Mouse (Mus musculus): ENCODE results near the gene Slco2a1.

The Slco2a1 gene

DNA sequence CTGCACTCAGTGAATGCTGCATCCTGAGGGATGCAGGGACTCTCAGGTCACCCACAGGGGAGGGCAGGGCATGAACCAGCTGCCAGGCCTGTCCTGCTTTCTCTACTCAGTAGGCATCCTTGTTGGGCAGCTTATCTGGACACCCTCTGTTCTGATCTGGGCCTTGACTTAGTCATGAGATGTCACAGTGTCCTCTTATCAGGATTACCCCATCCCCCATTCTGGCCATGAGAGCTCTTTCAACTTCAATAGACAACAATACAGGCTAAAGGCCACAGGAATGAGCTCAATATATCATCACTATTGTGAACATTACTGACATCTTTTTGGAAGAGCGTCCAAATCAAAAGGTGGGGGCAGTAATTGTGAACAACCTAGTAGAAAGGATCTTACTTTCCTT is 3.4 kb upstream of the Slco2a1 start:
- DNase-seq (ENCODE audit: low read depth): no peak

DNA sequence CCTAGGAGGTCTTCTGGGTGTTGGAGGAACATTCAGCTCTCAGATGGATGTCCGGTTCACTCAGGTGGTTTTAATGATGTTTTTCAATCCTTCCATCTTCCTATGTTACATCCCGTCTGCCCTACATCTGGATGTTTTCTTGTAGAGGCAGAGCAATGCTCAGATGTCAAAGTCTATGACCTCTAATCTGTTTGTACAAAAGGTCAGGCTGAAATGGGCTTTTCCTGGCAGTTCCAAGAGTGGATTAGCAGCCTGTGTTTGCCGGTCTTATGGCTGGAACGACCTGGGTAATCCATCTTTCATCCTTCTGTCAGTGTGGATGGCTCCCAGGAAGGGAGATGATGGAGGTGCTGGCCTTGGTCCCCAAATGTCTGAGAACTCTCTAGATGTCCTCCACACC is 2.6 kb upstream of the Slco2a1 start:
- no peak for DNase-seq (ENCODE audit: low read depth)

GRCm38 (mm10) chr9:102990306-102991133 is 2.0 kb downstream of the Slco2a1 start:
- peak; percentile 58 for DNase-seq (ENCODE audit: low read depth)

- DNase-seq (ENCODE audit: low read depth): no peak
These were observed 2.6 kb downstream of the Slco2a1 start for GRCm38 (mm10) chr9:102991134-102991406.

- peak; percentile 63 for DNase-seq (ENCODE audit: low read depth)
These were observed 4.4 kb downstream of the Slco2a1 start for GRCm38 (mm10) chr9:102992877-102993276.

DNA sequence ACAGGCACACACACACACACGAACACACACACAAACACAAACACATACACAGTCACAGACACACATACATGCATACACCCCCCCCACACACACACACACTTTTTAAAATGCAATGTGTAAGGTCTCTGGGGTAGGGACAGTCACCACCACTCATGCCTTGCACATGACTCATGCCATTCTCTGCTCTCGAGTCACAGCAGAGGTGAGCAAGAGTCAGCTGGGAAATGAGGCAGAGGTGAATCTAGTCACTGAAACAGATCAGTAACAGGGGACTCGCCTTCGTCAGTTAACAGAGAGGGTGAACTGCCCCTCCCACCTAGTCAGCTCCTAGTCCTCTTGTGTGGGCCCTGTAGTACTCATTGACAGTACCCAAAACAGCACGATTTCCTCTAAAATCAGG is 5.3 kb downstream of the Slco2a1 start:
- peak; percentile 47 for DNase-seq (ENCODE audit: low read depth)

DNA sequence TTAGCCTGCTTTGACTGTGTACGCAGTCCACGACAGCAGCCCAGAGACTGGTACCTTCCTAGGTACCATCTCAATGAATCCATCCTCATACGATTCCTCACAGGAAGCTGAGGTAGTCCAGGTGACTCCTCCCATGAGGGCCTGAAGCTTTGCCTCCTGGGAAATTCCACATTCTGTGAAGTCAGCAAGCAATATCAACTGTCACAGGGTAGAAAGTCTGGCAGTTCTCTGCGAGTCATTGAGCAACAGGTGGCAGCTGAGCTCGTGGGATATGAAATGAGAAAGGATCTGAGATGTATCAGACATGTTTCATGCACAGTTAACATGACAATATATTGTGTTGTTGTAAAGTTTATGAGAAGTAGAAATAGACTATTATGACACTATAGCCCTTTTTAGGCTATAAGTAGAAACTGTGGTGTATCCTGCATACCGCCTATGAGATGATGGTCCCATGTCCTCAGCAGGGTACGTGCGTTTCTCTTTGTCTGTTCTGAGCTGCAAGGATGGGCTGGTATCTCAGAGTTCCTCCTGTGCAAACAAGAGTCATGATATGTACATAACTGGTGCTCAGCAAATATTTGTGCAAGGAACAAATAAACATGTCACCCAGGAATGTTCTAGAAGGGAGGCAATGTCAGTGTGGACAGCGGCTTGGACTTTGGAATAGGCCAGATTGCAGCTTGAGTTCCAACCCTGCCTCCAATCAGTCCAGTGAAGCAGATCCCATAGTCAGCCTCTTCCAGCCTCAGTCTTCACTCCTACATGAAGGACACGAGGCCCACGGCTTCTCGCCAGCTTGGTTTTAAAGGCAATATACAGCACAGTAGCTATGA is 7.5 kb downstream of the Slco2a1 start:
- DNase-seq (ENCODE audit: low read depth): no peak

GRCm38 (mm10) chr9:103000384-103000783 is 11.9 kb downstream of the Slco2a1 start:
- DNase-seq (ENCODE audit: low read depth): no peak

- peak; percentile 64 for DNase-seq (ENCODE audit: low read depth)
These were observed 15.8 kb downstream of the Slco2a1 start for GRCm38 (mm10) chr9:103004343-103004742.

DNA sequence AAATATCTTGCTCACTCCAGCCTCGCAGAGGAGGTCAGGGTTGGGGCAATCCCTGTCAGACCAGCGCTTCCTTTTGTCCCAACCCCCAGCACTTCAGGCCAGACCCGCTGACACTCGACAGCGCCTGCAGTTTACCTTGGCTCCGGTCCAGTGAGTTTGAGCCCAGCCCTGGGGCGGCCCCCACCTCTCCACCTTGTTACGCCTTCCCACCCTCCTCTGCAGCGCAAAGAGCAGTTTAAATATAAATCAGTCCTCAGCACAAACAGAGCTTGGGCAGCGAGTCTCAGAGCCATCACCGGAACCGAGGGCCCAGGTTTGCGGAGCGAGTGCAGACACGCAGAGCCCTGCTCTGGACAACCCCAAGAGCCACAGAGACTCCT is 19.2 kb downstream of the Slco2a1 start:
- DNase-seq (ENCODE audit: low read depth): peak; percentile 77

DNA sequence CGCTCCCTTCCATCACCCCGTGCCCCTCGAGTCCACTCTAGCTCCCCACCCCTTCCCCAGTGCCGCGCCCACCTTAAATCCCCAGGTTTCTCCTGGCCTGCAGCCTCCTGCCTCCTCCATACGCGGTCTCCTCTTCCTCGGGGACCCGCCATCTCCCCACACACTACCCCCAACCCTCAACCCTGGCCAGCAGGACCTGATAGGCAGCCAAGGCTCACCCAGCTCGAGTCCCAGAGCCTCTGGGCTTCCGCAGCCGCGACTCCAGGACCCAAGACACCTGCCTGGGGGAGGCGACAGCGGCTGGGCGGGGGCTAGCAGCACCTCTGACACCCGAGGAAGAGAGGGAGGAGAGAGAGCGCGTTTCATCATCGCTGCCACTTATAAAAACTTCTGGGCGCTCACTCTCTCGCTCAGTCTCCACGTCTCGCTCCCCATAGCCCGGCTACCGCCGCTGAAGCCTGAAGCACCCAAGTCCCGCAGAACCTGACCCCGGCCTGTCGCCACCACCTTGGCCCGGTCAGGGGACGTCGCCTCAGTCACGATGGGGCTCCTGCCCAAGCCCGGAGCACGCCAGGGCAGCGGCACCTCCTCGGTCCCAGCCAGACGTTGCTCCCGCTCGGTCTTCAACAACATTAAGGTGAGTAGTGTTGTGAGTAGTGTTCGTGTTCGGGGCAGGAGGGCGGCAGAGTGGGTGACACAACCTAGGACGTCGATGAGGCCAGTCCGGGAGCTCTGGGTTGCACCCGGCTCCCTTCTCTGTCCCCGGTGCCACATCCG is 19.8 kb downstream of the Slco2a1 start:
- DNase-seq (ENCODE audit: low read depth): peak; percentile 65

DNA sequence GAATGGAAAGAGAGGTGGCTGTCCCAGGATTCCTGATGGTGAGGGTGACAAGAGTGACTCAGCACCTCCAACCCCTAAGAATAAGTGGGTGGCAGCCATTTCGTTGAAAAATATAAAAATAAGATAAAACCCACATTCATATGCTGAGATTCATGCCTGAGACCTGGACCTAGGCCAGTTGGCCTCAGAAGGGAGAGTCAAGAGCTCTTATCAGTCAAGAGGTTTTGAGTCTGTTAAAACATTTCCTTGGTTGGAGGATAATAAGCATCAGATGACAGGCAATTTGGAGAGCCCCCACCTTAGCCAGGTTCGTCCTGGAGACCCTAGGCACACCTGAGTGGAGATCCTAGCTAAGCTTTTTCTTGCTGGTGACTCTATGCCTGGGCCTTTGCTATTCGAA is 21.6 kb downstream of the Slco2a1 start:
- DNase-seq (ENCODE audit: low read depth): peak; percentile 67

DNA sequence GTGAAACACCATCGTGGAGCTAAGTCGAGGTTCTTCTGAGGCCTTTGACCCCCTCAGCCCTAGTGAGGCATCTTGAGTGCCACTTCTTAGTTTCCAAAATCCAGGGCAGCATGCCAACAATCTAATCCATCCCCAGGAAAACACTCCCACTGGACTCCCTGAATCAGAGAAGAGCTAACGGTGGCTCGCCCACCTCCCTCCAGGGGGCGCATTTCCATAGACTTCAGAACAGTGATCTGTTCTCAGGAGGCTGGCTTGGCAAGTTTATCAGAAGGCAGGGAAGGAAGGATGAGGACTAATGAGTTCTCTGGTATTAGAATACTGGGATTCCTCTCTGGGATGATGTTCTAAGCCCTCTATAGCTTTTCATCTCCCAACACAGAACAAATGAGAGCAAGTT is 24.9 kb downstream of the Slco2a1 start:
- peak; percentile 77 for DNase-seq (ENCODE audit: low read depth)

DNA sequence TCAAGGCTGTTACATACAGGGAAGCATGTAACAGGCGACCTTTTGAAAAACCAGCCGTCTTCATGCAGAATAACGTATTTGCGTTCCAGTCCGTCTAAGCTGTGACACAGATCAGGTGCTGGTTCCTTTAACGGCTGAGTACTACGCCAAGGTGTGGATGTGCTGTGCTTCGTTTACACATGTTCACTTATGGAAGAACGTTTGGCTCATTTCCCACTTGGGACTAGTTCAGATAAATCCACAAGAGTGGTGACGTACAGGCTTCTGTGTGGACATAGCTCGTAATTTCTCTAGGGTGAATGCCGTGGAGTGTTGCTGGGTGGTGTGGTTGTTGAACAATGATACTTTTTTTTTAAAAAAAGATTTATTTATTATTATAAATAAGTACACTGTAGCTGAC is 26.2 kb downstream of the Slco2a1 start:
- no peak for DNase-seq (ENCODE audit: low read depth)

GRCm38 (mm10) chr9:103024116-103024515 is 35.6 kb downstream of the Slco2a1 start:
- no peak for DNase-seq (ENCODE audit: low read depth)

GRCm38 (mm10) chr9:103027150-103027889 is 38.8 kb downstream of the Slco2a1 start:
- DNase-seq (ENCODE audit: low read depth): no peak

DNA sequence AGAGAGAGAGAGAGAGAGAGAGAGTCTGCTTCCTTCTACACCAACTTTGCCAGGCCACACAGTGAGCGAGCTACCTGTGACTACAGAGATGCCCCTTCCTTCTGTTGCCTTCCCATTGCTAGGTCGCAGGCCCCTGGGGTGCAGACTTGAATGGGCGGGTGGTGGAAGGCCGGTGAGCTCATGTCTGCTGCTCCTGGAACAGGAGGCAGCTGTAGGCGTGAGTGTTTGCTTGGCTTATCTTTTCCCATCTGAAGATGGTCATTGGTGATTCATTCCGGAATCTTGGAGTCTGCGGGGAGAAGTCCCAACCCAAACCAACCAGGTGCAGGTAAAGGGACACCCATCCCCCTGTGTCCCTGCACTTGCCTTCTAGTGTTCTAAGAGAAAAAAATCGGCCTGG is 40.5 kb downstream of the Slco2a1 start:
- no peak for DNase-seq (ENCODE audit: low read depth)

- no peak for DNase-seq (ENCODE audit: low read depth)
These were observed 41.5 kb downstream of the Slco2a1 start for GRCm38 (mm10) chr9:103030041-103030440.

DNA sequence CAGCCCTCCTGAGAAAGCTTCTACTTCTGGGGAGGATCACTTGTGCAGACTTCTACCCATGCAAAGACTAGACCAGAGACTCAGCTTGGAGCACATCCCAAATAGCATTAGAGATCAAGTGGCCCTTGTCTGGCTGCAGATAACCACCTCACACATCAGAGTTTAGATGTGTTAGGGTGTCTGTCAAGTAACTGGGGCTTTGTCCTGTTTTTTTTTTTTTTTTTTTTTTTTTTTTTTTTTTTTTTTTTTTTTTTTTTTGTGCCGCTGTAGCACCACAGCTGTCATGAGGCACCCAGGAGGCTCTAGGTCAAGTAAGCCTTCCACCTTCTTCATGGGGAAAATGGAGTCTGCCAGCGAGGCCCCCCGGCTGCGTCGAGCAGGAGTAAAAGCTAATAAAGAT is 42.7 kb downstream of the Slco2a1 start:
- DNase-seq (ENCODE audit: low read depth): no peak

GRCm38 (mm10) chr9:103032193-103032592 is 43.7 kb downstream of the Slco2a1 start:
- peak; percentile 43 for DNase-seq (ENCODE audit: low read depth)

GRCm38 (mm10) chr9:103033381-103033780 is 44.9 kb downstream of the Slco2a1 start:
- DNase-seq (ENCODE audit: low read depth): peak; percentile 77

GRCm38 (mm10) chr9:103036971-103037391 is 48.5 kb downstream of the Slco2a1 start:
- no peak for DNase-seq (ENCODE audit: low read depth)
